Mouse (Mus musculus) mesoderm, embryonic 11.5 days (tissue): Measurements from ENCODE around the gene Plxna2.
A peak's percentile ranks its signal among the peaks of the same experiment; 100 is the strongest.

Experiments
- DNase-seq: peaks from one replicate; pipeline ENCODE4 v3.0.0-alpha.2; 2012; ENCODE audit warnings: low read depth, low spot score

Gene Plxna2

GRCm38 (mm10) chr1:194815547-194815946 lies 197.5 kb downstream of the Plxna2 start:
- DNase-seq, result no peak

GRCm38 (mm10) chr1:194816913-194817312 lies 198.9 kb downstream of the Plxna2 start:
- DNase-seq, result peak; percentile 80

- DNase-seq, result no peak
Observed at GRCm38 (mm10) chr1:194820953-194821352, 202.9 kb downstream of the Plxna2 start.

GRCm38 (mm10) chr1:194821721-194822120 lies 203.7 kb downstream of the Plxna2 start:
- no peak for DNase-seq

- no peak for DNase-seq
Observed at GRCm38 (mm10) chr1:194828316-194828715, 210.3 kb downstream of the Plxna2 start.

- no peak for DNase-seq
Observed at GRCm38 (mm10) chr1:194835238-194835637, 217.2 kb downstream of the Plxna2 start.

GRCm38 (mm10) chr1:194836182-194836581 lies 218.2 kb downstream of the Plxna2 start:
- no peak for DNase-seq

- DNase-seq, result no peak
Observed at GRCm38 (mm10) chr1:194836671-194837070, 218.7 kb downstream of the Plxna2 start.

- DNase-seq, result peak; percentile 13
Observed at GRCm38 (mm10) chr1:194839230-194839910, 221.4 kb downstream of the Plxna2 start.

- DNase-seq, result no peak
Observed at GRCm38 (mm10) chr1:194843020-194843419, 225.0 kb downstream of the Plxna2 start.

GRCm38 (mm10) chr1:194847014-194847413 lies 229.0 kb downstream of the Plxna2 start:
- DNase-seq, result no peak

- DNase-seq, result no peak
Observed at GRCm38 (mm10) chr1:194851242-194852064, 233.4 kb downstream of the Plxna2 start.

- no peak for DNase-seq
Observed at GRCm38 (mm10) chr1:194852065-194852358, 234.0 kb downstream of the Plxna2 start.
